Mouse (Mus musculus): ENCODE measurements around the gene Gm4778. TPM values are rescaled to one million over a fixed set of nuclear protein-coding genes. Genes with fewer than 3 reads are reported as not detected.
"Not testable (repeated sequence)": the region's sequence is repeated elsewhere in the genome, so short reads cannot be mapped to it uniquely, and the experiment has no call there.

The Gm4778 gene
- total RNA-seq (2014; rRNA removed; ENCODE audit: low replicate concordance) (not detected in 2 replicates), polyA plus RNA-seq (2015; fragmentation: Nextera tagmentation; extraction: Ambion mirVana) (not detected in 2 replicates)

DNA sequence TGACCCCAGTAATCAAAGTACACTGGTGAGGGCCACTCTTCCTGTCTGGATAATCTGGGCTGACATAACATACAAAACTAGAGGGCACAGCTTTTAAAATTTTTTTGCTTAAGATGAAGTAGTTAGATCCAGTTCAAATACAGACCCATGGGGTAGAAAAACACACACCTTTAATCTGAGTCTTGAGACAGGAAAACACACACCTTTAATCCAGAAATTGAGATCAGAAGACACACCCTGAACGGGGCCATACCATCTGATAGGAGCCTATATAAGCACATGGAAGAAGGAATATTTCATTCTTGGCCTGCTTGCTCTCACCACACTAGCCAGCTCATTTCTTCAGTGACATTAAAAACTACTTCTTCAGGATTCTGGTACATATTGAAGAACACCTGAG is at the start of gene Gm4778:
Gene Gm4778 (plus strand): TSS at position 301 of the 400 bp plus-strand sequence.
- not testable (repeated sequence) for H3K4me2 ChIP-seq (ENCODE audit: low read depth, low read length); H3K36me3 ChIP-seq (replicated peaks; ENCODE audit: control insufficient read depth, insufficient read depth, low read length); H3K9ac ChIP-seq (replicated peaks; ENCODE audit: low read depth, low read length); H3K4me1 ChIP-seq (ENCODE audit: control insufficient read depth, insufficient read depth); H3K27me3 ChIP-seq (ENCODE audit: control insufficient read depth, insufficient read depth, low read length); ATAC-seq (ENCODE audit: insufficient read depth, low read depth); H3K4me3 ChIP-seq (ENCODE audit: low read depth, low read length); DNase-seq (ENCODE audit: low spot score); H3K27ac ChIP-seq (ENCODE audit: low read depth); H3K9me3 ChIP-seq (replicated peaks; ENCODE audit: control insufficient read depth, low read length)
- 63% methylated on average over 1 of the region's 1 CpGs for WGBS

DNA sequence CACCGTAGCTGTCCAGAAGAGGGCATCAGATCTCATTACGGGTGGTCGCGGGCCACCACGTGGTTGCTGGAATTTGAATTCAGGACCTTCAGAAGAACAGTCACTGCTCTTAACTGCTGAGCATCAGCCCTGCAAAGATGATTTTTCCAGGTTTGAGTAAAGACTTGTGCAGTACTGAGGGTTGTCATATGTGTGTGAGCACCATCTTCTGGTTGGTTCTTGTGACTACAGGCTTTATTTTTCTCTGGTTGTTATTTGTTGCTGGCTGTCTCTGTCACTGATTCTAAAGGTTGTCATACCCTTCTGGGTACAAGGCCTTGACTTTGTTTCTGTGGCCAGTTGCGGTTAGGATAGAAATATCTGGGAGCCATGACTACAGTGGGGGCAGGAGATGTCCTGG is 3.2 kb upstream of the Gm4778 start:
- H3K27ac ChIP-seq (ENCODE audit: low read depth), result no peak overlapping the region
- TF ChIP-seq EP300 (IDR thresholded peaks at IDR 0.05; ENCODE audit: low read depth), result no peak
- TF ChIP-seq CTCF (IDR thresholded peaks at IDR 0.05; ENCODE audit: low read depth), result peak; percentile 23; the same call in 1 of the 2 replicates
- no peaks in the 10 kb centered on the region for H3K4me1 ChIP-seq (ENCODE audit: control insufficient read depth, insufficient read depth)
- DNase-seq (ENCODE audit: low spot score) (no peak), ATAC-seq (ENCODE audit: insufficient read depth, low read depth) (no peak)
- H3K36me3 ChIP-seq (replicated peaks; ENCODE audit: control insufficient read depth, insufficient read depth, low read length), result no peaks in the 10 kb centered on the region
- no peaks in the 10 kb centered on the region for H3K27me3 ChIP-seq (ENCODE audit: control insufficient read depth, insufficient read depth, low read length)
- no peak overlapping the region for H3K9ac ChIP-seq (replicated peaks; ENCODE audit: low read depth, low read length)
- no peaks in the 10 kb centered on the region for H3K9me3 ChIP-seq (replicated peaks; ENCODE audit: control insufficient read depth, low read length)
- no peak overlapping the region for H3K4me2 ChIP-seq (ENCODE audit: low read depth, low read length)
- H3K4me3 ChIP-seq (ENCODE audit: low read depth, low read length), result no peak overlapping the region
- WGBS, result 53% methylated on average over 6 of the region's 6 CpGs

DNA sequence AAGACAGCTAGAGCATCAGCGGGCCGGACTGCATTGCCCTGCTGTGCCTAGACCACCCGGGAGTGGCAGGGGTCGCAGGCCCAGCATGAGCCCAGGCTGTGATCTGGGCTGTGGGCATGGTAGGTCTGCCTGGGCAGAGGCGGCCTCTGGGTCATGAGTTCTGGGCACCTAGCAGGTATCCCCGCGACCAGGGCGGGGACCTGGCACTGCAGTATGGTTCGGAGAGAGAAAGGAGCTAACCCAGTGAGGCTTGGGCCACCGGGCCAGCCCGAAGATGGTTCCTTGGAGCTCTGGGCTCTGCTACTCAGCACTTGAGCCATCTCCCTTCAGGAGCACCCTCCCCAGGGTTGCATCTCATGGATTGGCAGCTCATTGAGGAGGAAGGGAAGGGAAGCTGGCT is 12.2 kb downstream of the Gm4778 start:
- ATAC-seq (ENCODE audit: insufficient read depth, low read depth), result no peak
- no peak overlapping the region for H3K9ac ChIP-seq (replicated peaks; ENCODE audit: low read depth, low read length)
- H3K9me3 ChIP-seq (replicated peaks; ENCODE audit: control insufficient read depth, low read length), result no peaks in the 10 kb centered on the region
- H3K4me3 ChIP-seq (ENCODE audit: low read depth, low read length), result no peak overlapping the region
- no peak overlapping the region for H3K27ac ChIP-seq (ENCODE audit: low read depth)
- H3K36me3 ChIP-seq (replicated peaks; ENCODE audit: control insufficient read depth, insufficient read depth, low read length), result no peaks in the 10 kb centered on the region
- no peak for TF ChIP-seq CTCF (IDR thresholded peaks at IDR 0.05; ENCODE audit: low read depth)
- TF ChIP-seq EP300 (IDR thresholded peaks at IDR 0.05; ENCODE audit: low read depth), result no peak
- H3K27me3 ChIP-seq (ENCODE audit: control insufficient read depth, insufficient read depth, low read length), result no peaks in the 10 kb centered on the region
- no peak for DNase-seq (ENCODE audit: low spot score)
- H3K4me2 ChIP-seq (ENCODE audit: low read depth, low read length), result no peak overlapping the region
- WGBS, result 78% methylated on average over 11 of the region's 11 CpGs
- no peaks in the 10 kb centered on the region for H3K4me1 ChIP-seq (ENCODE audit: control insufficient read depth, insufficient read depth)

DNA sequence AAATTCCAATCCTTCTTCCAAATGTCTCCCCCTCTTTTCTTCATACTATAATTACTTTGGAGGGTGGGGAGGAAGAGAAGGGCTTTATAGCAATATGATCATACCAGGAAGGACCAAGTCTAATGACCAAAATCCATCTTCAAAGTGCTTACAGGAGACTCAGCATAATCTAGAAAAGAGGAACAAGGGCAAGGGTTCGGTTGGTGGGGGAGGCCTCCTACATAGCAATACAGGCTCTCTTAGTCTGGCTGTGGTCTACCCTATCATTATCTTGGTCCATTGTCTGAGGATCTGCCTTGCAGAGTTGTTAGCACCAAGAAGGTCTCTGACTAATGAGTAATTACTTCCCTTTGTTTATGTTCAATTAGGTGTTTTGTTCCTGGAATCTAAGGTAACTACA is 41.6 kb downstream of the Gm4778 start:
- TF ChIP-seq CTCF (IDR thresholded peaks at IDR 0.05; ENCODE audit: low read depth) (no peak), EP300 (IDR thresholded peaks at IDR 0.05; ENCODE audit: low read depth) (no peak)
- no peak for ATAC-seq (ENCODE audit: insufficient read depth, low read depth)
- no peak overlapping the region for H3K4me3 ChIP-seq (ENCODE audit: low read depth, low read length)
- no peak for DNase-seq (ENCODE audit: low spot score)
- no peak overlapping the region for H3K9ac ChIP-seq (replicated peaks; ENCODE audit: low read depth, low read length)
- no peak overlapping the region for H3K4me2 ChIP-seq (ENCODE audit: low read depth, low read length)
- H3K36me3 ChIP-seq (replicated peaks; ENCODE audit: control insufficient read depth, insufficient read depth, low read length), result no peaks in the 10 kb centered on the region
- no peaks in the 10 kb centered on the region for H3K9me3 ChIP-seq (replicated peaks; ENCODE audit: control insufficient read depth, low read length)
- no peak overlapping the region for H3K27ac ChIP-seq (ENCODE audit: low read depth)
- no peaks in the 10 kb centered on the region for H3K27me3 ChIP-seq (ENCODE audit: control insufficient read depth, insufficient read depth, low read length)
- 81% methylated on average over 1 of the region's 1 CpGs for WGBS
- H3K4me1 ChIP-seq (ENCODE audit: control insufficient read depth, insufficient read depth), result peaks cover 5% of the 10 kb centered on the region; the same call in 1 of the 2 replicates

- no peak overlapping the region for H3K4me2 ChIP-seq (ENCODE audit: low read depth, low read length)
- no peak overlapping the region for H3K9ac ChIP-seq (replicated peaks; ENCODE audit: low read depth, low read length)
- H3K4me1 ChIP-seq (ENCODE audit: control insufficient read depth, insufficient read depth), result peaks cover 12% of the 10 kb centered on the region
- no peak for ATAC-seq (ENCODE audit: insufficient read depth, low read depth)
- H3K27ac ChIP-seq (ENCODE audit: low read depth), result no peak overlapping the region
- H3K4me3 ChIP-seq (ENCODE audit: low read depth, low read length), result no peak overlapping the region
- no peaks in the 10 kb centered on the region for H3K27me3 ChIP-seq (ENCODE audit: control insufficient read depth, insufficient read depth, low read length)
- TF ChIP-seq EP300 (IDR thresholded peaks at IDR 0.05; ENCODE audit: low read depth), result no peak
- TF ChIP-seq CTCF (IDR thresholded peaks at IDR 0.05; ENCODE audit: low read depth), result no peak
- DNase-seq (ENCODE audit: low spot score), result no peak
- H3K36me3 ChIP-seq (replicated peaks; ENCODE audit: control insufficient read depth, insufficient read depth, low read length), result no peaks in the 10 kb centered on the region
- no peaks in the 10 kb centered on the region for H3K9me3 ChIP-seq (replicated peaks; ENCODE audit: control insufficient read depth, low read length)
Observed at GRCm38 (mm10) chr3:94306975-94307374, 43.1 kb downstream of the Gm4778 start.

GRCm38 (mm10) chr3:94309633-94310363 is 46.0 kb downstream of the Gm4778 start, which contains the start of gene Them4:
Them4 (plus strand) TSS chr3:94310089.
- peak within 1 kb of the TSS; percentile 80 for H3K4me2 ChIP-seq (ENCODE audit: low read depth, low read length)
- peak; percentile 99 for ATAC-seq (ENCODE audit: insufficient read depth, low read depth)
- DNase-seq (ENCODE audit: low spot score), result peak; percentile 94
- peak within 1 kb of the TSS; percentile 73 for H3K4me3 ChIP-seq (ENCODE audit: low read depth, low read length)
- peaks cover 12% of the 10 kb centered on the region for H3K4me1 ChIP-seq (ENCODE audit: control insufficient read depth, insufficient read depth)
- H3K27me3 ChIP-seq (ENCODE audit: control insufficient read depth, insufficient read depth, low read length), result no peaks in the 10 kb centered on the region
- TF ChIP-seq EP300 (IDR thresholded peaks at IDR 0.05; ENCODE audit: low read depth) (no peak; the same call in 1 of the 2 replicates), CTCF (IDR thresholded peaks at IDR 0.05; ENCODE audit: low read depth) (peak; percentile 11; the same call in 1 of the 2 replicates)
- peak within 1 kb of the TSS; percentile 71 for H3K9ac ChIP-seq (replicated peaks; ENCODE audit: low read depth, low read length)
- no peaks in the 10 kb centered on the region for H3K36me3 ChIP-seq (replicated peaks; ENCODE audit: control insufficient read depth, insufficient read depth, low read length)
- WGBS, result 1% methylated on average over 47 of the region's 47 CpGs
- H3K9me3 ChIP-seq (replicated peaks; ENCODE audit: control insufficient read depth, low read length), result no peaks in the 10 kb centered on the region
- H3K27ac ChIP-seq (ENCODE audit: low read depth), result peak within 1 kb of the TSS; percentile 85
